Mouse (Mus musculus) cerebellum, adult 9-10 months (tissue): ENCODE measurements at regions not wholly inside any gene's neighbourhood (a gene's known extent, or its start where the extent isn't known, plus 50 kb on each side); places are given as distances from the start of the nearest gene placed in this dataset.

Experiments used
- DNase-seq: peaks from one replicate; pipeline ENCODE4 v3.0.0; 2022

GRCm38 (mm10) chr8:25389371-25389855, 565.2 kb upstream of the Adam5 start:
- DNase-seq, result peak; percentile 78

- peak; percentile 79 for DNase-seq
These were observed 564.6 kb upstream of the Adam5 start for GRCm38 (mm10) chr8:25388811-25389210.

- DNase-seq, result no peak
These were observed 561.0 kb upstream of the Adam5 start for GRCm38 (mm10) chr8:25385186-25385585.

GRCm38 (mm10) chr8:25384591-25384990, 560.4 kb upstream of the Adam5 start:
- DNase-seq, result no peak

GRCm38 (mm10) chr8:25373276-25373675, 549.1 kb upstream of the Adam5 start:
- DNase-seq, result no peak

GRCm38 (mm10) chr8:25370947-25371346, 546.8 kb upstream of the Adam5 start:
- no peak for DNase-seq

GRCm38 (mm10) chr8:25369331-25369730, 545.2 kb upstream of the Adam5 start:
- DNase-seq, result no peak

- no peak for DNase-seq
These were observed 544.5 kb upstream of the Adam5 start for GRCm38 (mm10) chr8:25368561-25369091.

GRCm38 (mm10) chr8:25367806-25368549, 543.8 kb upstream of the Adam5 start:
- DNase-seq, result no peak

GRCm38 (mm10) chr8:25366181-25366580, 542.0 kb upstream of the Adam5 start:
- no peak for DNase-seq

- DNase-seq, result no peak
These were observed 538.5 kb upstream of the Adam5 start for GRCm38 (mm10) chr8:25362656-25363055.

GRCm38 (mm10) chr8:25362146-25362545, 538.0 kb upstream of the Adam5 start:
- no peak for DNase-seq

GRCm38 (mm10) chr8:25361420-25361819, 537.3 kb upstream of the Adam5 start:
- no peak for DNase-seq

- DNase-seq, result peak; percentile 78
These were observed 534.5 kb upstream of the Adam5 start for GRCm38 (mm10) chr8:25358539-25359165.

GRCm38 (mm10) chr8:25353822-25354770, 529.9 kb upstream of the Adam5 start:
- peak; percentile 71 for DNase-seq

GRCm38 (mm10) chr8:25353405-25353804, 529.2 kb upstream of the Adam5 start:
- no peak for DNase-seq

GRCm38 (mm10) chr8:25348003-25348683, 524.0 kb upstream of the Adam5 start:
- peak; percentile 79 for DNase-seq

GRCm38 (mm10) chr8:25343160-25343602, 519.0 kb upstream of the Adam5 start:
- no peak for DNase-seq

- no peak for DNase-seq
These were observed 518.3 kb upstream of the Adam5 start for GRCm38 (mm10) chr8:25342501-25342900.

GRCm38 (mm10) chr8:25341225-25341624, 517.1 kb upstream of the Adam5 start:
- DNase-seq, result no peak

- no peak for DNase-seq
These were observed 516.6 kb upstream of the Adam5 start for GRCm38 (mm10) chr8:25340729-25341128.

- no peak for DNase-seq
These were observed 508.0 kb upstream of the Adam5 start for GRCm38 (mm10) chr8:25332120-25332607.
